Mouse (Mus musculus): ENCODE results near the gene Mknk2. TPM values are rescaled to one million over a fixed set of nuclear protein-coding genes. Genes with fewer than 3 reads are reported as not detected.

Mknk2 gene
- total RNA-seq, 2 experiments from 2014 or later, result 243 to 270 TPM

DNA sequence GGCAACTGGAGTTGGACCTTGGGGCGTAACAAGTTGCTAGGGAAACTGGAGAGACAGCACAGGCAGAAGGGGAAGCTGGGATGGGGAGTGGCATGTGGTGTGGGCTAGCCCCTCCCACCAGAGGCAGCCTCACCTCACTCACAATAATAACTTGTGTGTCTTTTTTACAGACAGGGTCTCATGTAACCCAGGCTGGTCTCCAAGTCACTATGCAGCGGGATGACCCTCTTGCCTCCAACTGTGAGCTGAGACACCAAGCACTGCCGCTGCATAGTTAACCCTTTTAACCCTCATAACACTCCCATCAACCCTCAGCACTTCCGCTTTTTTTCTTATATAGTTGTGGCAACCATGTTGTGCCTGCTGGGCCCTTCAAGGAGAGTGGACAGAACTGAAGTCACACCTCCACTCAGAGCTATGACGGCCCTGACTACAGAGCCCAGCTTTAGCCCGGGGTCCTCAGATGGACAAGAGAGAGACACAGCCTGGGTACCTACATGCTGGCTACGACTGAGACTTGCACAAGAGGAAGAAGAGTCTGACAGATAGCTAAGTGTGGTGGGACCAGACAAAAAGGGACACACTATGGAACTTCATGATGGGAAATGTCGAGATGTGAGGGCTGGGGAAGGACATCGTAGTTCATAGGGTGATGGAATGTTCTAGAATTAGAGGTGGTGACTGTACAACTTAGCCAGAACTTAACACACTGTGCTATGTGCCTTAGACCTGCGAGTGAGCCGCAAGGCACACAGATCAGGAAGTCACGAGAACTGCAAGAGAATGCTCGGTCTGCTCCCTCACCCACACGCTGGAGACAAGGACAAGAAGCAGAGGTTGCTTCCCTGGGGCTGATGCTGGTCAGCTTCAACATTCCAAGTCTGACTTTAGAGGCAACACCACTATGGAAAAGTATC lies 14.6 kb upstream of the Mknk2 start:
- no peak for DNase-seq

DNA sequence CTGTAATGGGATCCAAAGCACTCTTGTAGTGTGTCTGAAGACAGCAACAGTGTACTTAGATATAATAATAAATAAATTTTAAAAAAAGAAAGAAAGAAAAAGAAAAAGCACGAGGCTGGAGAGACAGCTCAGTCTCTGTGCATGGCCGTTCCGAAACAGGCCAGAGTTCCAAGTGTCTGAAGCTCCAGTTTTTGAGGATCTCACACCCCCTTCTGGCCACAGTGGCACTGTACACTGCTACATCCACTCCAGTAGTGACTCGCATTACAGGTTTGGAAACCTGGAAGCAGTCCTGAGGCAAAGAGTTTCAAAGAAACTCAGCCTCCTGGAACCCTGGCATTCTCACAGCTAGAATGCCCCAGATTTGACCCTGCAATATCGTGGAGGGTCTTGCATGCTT lies 9.9 kb upstream of the Mknk2 start:
- peak; percentile 60 for DNase-seq

DNA sequence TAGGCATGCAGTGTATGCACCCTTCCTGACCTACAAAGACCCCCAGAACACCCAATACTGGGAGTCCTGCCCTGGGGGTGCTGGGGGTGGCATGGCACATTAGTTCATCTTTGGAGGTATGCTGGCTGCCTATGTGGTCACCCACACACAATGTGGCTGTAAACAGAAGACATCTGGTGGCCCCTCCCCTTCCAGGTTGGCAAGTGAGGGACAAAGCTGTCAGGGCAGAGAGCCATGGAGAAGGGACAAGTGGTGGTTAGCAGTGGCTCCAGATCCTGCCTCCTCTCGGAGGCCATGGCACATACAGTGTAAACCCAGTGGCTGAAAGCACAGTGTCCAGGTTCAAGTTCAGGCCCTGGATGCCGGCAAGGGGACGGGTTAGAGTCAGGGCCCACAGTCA lies 8.7 kb upstream of the Mknk2 start:
- DNase-seq, result no peak

DNA sequence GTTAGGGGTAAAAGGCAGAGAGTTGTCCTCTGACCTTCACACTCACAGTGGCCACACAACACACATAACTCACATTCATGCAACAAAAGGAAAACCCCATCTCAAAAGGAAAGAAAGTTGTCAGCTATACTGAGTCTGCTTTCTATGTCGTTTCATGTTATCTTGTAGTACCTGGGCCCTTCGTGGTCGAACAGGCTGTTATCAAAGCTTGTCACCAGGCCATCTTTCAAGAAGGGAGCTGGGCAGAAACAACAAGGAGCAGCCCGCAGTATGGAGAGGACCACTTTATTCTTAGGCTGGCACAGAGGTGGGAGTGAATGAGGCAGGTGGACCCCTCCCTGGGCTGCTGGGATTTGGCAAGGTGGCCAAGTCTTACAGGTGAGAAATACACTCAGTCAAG lies 7.1 kb upstream of the Mknk2 start:
- DNase-seq, result no peak

DNA sequence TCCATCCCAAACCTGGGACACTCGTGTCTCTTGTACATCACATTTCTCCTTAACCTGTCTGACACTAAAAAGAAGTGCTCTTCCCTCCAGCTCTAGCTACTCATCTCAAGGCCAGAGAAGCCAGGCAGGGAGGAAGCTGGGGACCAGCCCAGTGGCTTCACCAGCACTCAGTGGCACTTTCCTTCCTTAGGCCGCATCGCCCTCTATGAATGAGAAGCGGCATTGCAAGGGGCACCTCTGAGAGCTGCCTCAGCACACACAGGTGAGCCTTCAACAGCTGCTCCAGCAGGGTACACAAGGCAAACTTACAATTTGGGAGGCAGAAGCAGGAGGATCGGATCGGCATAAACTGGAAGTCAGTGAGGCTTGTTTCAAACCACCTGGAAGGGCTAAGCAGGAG lies 6.3 kb upstream of the Mknk2 start:
- DNase-seq, result peak; percentile 59

DNA sequence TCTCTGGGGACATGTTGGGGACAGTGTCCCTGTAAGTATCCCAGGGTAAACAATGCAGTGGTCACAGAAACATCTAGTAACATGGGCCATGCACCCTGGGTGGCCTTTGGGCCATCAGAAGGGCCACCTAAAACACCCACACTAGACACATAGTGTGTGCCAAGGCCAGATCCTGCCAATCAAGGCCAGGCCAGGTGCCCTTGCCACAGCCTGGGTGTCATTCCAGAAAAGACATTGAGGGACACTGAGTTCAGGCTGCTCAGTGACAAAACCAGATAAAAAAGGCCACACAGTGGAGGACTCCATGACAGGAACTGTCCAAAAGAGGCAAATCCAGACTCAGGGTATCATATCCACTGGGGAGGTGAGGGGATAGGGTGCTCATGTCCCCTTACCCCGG lies 5.7 kb upstream of the Mknk2 start:
- no peak for DNase-seq

DNA sequence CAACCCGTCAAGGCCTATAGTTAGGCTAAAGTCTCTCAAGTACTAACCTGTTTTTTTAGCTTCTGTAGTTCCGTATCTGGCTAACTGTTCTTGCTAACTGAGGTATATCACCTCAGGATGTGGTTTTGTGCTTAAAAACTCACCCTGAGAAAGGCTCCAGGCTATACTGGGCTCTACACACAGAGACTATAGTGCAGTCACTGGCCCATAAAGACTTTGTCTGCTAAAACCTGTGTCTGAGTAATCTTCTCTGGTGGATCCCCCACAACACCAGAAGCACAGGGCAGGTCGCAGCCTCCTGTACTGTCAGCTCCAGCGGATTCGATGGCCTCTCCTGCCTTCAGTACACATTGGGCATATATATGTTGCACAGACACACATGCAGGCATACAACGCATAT lies 4.1 kb upstream of the Mknk2 start:
- no peak for DNase-seq

DNA sequence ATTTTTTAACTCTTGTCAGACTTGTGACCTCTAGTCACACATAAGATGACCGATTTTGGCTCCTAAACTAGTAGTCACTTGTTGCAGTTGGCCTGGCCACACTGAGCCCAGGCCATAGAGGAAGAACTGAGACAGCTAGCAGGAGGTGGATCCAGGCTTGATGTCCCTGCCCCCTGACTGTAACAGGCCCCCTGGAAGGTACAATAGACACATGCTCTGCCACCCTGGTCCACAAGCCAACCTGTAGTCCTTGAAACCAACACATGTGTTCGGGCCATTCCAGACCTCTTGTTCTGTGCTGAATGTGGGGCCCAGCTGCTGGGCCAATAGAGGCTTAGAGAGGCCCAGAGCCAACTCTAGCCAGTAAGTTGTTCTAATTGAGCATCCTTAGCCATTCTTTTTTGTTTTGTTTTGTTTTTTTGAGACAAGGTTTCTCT lies 2.4 kb upstream of the Mknk2 start:
- no peak for DNase-seq

DNA sequence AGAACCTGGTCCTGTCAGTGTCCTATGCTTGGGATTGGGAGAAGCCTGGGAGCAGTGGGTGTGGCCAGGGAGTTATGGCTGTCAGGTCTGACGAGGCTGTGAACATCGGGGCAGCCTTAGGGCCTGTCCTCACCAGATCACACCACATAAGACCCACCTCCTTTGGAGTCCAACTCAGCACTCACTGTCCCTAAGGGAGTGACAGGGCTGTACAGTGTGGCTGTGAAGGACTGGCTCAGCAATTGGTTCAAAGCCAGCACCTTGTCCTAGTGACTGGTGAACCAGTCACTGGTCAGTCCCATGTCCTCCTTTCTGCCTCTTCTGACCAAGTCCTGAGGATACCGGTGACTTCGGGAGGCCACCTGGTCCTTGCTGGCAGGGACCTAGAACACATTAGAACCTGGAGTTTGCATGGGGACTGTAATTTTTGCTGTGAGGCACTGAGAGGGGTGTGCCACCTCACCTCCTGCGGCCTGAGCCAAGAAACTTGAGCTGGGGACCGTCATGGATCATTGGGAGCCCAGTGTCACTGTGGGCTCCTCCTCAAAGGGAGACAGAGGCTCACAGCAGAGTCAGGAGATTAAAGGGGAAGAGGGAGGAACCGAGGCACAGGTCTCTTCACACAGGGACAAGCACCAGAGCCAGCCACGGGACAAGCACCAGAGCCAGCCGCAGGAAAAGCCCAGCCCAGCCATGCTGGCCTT lies 1.8 kb upstream of the Mknk2 start:
- peak; percentile 62 for DNase-seq

DNA sequence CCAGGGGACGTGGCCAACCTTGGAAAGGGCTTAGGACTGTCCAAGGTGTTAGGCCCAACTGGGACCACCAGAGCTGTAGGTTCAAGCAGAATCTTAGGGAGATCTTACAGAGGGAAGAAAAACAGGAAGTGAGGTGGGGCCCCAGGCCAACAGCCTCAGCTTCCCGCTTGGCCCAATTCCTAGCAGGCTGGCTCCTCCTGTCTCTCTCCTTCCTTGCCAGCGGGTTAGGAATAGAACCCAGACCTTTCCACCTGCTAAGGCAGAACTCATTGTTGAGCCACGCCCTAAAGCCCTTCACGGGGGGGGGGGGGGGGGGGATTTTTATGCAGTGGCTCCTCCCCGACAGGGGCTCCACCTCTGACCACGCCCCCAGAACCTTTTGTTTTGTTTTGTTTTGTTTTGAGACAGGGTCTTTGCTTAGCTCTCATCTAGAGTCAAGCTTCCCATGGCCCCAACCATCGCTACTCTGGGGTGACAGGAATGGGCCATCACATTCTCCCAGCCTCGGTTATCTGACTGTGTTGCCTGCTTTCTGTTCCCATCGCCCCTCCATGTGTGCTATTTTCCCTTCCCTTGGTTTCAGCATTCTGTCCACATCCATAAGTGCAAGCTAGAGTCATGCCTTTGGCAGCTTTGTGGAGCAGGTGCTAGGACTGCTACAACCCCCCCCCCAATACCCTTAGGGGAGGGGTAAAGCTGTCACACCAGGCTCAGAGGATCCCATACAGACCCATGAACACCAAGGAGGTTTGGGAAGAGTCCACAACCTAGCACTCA lies 877 bp upstream of the Mknk2 start:
- DNase-seq, result no peak

DNA sequence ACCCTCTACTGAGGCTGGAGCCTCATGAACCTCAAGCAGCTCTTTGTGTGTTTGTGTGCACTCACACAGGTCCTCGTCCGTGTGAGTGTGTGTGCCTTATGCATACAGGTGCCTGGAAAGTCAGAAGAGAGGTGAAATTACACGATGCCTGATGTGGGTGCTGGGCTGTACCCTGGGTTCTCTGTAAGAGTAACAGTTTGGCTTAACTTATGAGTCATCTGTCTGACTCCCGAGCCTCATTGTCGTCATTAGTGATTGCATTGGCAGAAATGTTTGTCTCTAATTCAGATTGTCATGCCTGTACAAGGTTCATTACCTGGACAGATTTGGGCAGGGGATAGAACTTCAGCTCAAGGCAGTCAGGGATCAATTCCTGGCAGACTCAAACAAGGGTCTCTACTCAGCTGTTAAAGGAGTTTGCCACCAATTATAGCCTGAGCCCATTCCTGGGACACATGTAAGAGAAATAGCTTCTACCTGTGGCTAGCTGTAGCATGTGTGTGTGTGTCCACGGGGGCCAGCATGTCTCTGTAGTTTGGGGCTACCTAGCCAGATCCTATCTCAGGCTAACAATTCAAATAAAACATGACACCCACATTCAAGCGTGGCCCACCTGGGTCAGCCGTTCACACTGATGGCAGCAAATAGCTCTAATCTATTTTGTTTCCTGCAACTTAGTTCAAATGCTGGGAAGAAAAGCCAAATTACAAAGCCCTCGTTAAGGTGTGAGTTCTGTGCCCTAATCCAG lies 610 bp downstream of the Mknk2 start:
- no peak for DNase-seq

DNA sequence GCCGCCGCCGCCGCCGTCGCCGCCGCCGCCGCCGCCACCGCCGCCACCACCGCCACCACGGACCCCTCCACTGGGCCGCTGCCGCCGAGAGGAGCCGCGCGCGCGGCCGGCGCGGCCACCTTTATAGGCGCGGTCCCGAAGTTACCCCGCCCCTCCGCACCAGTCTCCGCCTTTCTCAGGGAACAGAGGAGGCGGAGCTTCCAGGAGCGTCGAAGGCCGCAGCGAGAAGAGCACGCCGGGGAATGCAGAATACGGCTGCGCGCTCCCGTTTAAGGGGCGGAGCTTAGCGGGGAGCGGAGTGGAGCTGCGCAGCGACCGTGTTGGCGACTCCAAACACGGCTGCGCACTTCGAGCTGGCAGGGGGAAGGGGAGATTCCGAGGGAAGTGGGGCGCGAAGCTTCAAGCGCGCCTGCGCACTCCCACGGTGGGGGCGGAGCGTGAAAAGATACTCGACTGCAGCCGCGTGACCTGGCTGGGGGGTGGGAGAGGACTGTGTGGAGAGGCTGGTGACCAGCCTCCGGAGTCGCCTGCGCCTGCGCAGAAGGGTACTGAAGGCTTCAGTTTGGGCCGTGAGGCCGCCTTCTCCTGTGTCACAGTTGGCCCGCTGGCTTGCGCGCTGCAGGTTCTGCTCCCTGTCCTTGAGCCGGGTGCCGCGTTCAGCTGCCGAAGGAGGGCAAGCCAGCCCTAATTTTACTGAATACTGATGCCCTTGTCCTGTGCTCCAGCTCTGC lies 1.5 kb downstream of the Mknk2 start:
- peak; percentile 100 for DNase-seq

DNA sequence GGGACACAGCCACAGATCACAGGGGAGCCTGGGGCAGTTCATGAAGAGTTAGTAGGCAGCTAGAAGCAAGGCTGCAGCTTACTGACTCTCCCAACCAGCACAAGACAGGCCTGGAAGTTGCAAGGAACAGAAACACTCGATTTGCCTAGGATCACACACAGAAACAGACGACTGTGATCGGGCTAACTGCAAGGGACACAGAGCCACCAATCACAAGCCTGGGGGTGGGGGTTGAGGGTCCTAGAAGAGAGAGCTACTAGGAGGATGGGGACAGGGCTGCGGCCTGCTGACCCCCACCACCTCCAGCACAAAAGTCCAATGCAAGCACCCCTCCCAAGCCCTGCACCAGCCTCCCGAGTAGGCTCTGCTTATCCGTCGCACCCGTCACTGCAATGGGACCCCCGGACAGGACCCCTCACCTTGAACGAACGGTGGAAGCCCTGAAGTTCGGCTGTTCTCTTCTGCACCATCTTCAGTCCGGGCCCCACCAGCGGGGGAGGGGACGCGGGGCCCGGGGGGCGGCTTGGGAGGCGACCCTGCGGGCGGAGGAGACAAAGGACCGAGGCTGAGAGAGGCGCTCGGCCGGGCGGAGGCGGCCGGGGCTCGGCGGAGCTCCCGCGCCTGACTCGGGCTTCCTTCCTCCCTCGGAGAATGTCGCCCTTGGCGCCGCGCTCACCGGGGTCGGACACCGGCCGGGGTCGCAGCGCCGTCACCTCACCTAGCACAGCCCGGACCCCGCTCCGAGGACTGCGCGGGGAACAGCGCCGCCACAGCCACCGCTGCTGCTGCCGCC lies 2.3 kb downstream of the Mknk2 start:
- DNase-seq, result peak; percentile 59

DNA sequence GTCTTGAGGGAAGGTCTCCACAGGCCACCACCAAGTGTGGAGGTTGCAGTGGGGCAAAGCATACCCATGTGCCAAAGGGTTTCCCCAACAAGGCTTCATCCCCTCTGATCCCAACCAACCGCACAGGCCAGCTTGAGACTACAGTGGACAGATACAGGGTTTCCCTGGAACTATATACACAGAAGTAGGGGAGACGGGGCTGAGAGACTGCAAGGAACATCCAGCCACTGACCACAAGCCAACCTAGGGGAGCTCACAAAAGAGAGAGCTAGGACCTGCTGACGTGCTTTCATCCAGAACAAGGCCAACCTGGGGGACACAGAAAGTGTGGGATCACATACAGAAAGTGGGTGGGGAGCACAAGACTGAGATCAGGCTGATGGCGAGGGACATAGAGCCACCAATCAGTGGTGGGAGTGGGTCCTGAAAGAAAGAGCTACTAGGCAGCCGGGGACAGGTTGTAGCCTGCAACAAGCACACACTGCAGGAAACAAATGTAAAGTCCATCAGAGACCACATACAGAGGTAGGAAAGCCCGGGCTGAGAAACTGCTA lies 3.0 kb downstream of the Mknk2 start:
- no peak for DNase-seq

DNA sequence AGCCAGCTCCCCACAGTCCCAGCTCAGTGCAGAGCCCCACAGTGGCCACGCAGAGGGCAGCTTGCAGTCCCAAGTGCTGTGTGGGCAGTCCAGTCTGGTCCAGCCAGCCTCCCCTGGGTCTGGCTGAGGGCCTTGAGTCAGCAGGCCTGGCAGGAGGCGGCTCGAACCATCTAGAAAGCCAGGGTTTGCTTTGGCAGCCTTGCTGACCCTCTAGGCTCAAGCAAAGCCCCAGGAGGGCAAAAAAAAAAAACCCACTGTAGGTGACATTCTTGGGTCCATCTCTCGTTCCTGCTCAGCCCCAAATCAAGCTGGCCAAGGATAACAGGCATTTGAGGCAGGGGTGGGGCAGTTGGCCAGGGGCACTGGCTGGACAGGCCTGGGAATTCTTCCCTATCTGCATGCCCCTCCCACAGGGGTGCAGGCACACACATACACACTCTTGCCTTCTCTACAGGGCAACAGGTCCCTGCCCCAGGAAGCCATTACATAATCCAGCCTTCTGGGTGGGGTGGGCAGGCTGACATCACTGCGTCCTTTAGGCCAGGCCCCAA lies 3.7 kb downstream of the Mknk2 start:
- peak; percentile 75 for DNase-seq

DNA sequence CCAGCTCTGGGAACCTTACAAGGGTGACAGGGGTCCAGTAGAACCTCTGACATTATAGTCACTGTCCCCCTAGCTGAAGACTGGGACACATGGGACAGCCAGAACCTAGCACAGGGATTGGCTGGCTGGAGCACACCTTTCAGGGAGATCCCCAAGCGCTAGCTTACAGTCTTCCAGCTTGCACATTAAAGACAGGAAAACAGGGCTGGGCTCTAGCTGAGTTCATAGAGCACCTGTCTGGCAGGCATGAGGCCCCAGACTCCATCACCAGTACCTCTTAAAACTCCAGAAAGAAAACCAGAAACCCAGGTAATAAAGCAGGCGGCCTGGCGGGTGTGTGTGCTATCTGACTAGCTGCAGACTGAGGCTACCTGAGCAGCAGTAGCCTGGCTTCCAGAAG lies 4.2 kb downstream of the Mknk2 start:
- no peak for DNase-seq

DNA sequence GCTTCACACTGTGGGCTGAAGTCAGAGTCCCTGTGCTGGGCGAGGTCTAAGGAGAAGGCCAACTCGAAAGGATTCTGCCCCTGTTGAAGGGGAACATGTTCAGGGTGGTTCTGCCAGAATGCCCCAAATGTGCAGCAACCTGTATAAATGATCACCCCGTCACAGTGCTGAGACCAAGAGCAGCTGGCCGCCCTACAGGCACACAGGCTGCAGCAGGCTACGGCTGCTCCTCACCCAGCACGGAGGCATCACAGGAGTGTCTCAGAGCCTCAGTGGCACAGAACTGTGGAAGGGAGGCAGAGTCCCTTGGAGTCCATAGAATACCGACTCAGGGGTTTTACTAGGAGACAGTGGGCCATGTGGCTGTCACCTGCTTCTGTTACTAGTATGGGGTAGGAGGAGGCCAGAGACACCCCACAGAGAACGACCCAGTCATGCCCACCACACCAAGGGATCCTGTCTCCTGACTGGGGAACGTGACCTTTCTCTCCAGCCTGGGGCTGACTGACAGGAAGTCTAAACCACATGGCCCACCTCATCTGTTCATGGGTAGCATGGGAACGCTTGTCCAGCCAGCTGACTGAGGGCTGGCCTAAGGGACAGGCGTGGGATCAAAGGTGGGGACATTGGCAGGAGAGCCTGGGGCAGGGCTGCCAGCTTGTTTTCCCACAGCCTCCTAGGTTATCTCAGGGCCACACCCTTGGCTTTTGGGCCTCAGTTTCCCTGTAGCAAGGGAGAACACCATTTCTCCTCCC lies 5.8 kb downstream of the Mknk2 start:
- DNase-seq, result peak; percentile 66

DNA sequence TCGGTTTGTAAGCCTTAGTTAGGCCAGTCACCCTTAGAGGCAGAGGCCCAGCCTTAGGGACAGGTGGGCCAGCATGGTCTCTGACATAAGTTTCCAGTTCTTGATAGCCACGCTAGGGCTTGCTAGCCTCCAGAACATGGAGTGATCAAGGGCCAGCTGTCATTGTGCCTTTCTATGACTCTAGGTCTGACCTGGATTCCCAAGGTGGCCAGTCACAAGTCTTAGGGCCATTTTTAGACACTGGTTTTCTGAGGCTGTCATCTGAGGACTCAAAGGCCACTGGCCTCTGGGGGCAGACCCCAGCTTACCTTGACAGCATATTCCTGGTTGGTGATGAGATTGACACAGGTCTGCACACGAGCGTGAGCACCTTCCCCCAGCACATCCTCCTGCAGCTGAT lies 6.7 kb downstream of the Mknk2 start:
- peak; percentile 59 for DNase-seq

DNA sequence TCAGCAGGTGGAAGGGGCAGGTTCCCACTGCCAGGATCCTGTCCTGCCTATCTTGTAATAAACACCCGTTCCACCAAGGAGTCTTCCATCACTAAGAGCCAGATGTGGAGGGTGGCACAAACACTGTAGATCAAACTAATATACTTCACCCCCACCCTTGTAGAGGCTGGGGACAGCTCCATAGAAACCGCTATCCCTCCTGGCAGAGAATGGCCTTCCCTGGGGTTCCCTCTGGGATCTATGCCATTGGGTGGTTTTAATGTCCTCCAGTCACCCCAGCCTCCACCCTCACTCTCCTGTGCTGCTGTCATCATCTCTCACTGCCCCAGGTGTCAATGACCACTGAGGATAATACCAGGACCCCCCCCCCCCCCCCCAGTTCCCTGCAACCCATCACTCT lies 7.4 kb downstream of the Mknk2 start:
- DNase-seq, result no peak
